Mouse (Mus musculus) inflammation-experienced regulatory T-cells (primary cell): ENCODE measurements around the gene G6pd2. TPM values are rescaled to one million over a fixed set of nuclear protein-coding genes. Genes with fewer than 3 reads are reported as not detected.

ENCODE experiments used
- polyA plus RNA-seq, 2 experiments: library from polyadenylated mRNA; unstranded; fragments of 100-300 nt; shearing (Covaris generic); gene quantifications; one replicate each; pipeline ENCODE4 v1.2.1; 2017

Gene G6pd2
- under 1 TPM in 1 of 2 experiments, not detected in 1; 0.07 TPM for polyA plus RNA-seq

DNA sequence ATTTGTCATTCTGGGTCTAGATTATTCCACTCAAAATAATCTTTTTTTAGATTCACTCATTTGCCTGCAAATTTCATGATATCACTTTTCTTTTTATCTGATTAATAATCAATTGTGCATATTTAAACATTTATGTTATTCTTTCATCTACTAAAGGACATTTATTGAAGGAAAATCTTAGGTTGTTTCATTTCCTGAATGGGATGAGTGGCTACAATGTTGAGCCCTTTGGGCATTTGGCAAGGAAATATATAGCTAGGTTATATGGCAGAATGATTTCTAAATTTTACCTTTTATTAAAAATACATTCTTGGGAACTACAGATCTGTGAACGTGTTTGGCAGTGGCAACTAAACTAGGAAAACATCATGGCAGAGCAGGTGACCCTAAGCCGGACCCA lies at the start of gene G6pd2:
Gene G6pd2, plus strand, starts transcription at position 301 of the 400 bp plus-strand sequence.

